Mouse (Mus musculus) midbrain, embryonic 15.5 days (tissue): ENCODE measurements at regions not wholly inside any gene's neighbourhood (a gene's known extent, or its start where the extent isn't known, plus 50 kb on each side); places are given as distances from the start of the nearest gene placed in this dataset.

ENCODE experiments used
- ATAC-seq: fragments of 200-750 bp; cut with Nextera tagmentation; replicated peaks from 2 replicates; pipeline ENCODE4 v1.8.0; 2017; ENCODE audit warnings: moderate TSS enrichment
- H3K27ac ChIP-seq: fragments of 300-500 bp; sonication (generic); 2 replicates; pipeline ENCODE4 v1.5.1; 2015; ENCODE audit warnings: mild to moderate bottlenecking, inconsistent platforms
- H3K27me3 ChIP-seq: fragments of 300-500 bp; sonication (generic); replicated peaks from 2 replicates; pipeline ENCODE4 v1.6.1; 2015; ENCODE audit warnings: inconsistent platforms
- H3K36me3 ChIP-seq: fragments of 300-500 bp; sonication (generic); replicated peaks from 2 replicates; pipeline ENCODE4 v1.6.1; 2015; ENCODE audit warnings: inconsistent platforms
- H3K4me1 ChIP-seq: fragments of 300-500 bp; sonication (generic); 2 replicates; pipeline ENCODE4 v1.6.1; 2015; ENCODE audit warnings: inconsistent platforms
- H3K4me2 ChIP-seq: fragments of 300-500 bp; sonication (generic); 2 replicates; pipeline ENCODE4 v1.6.1; 2015; ENCODE audit warnings: inconsistent platforms, mild to moderate bottlenecking, moderate library complexity
- H3K4me3 ChIP-seq: fragments of 300-500 bp; sonication (generic); 2 replicates; pipeline ENCODE4 v1.5.1; 2015; ENCODE audit warnings: mild to moderate bottlenecking, inconsistent platforms
- H3K9ac ChIP-seq: fragments of 300-500 bp; sonication (generic); 2 replicates; pipeline ENCODE4 v1.6.1; 2015; ENCODE audit warnings: mild to moderate bottlenecking, inconsistent platforms
- H3K9me3 ChIP-seq: fragments of 300-500 bp; sonication (generic); 2 replicates; pipeline ENCODE4 v1.6.1; 2016; ENCODE audit warnings: inconsistent platforms
- WGBS: fragments of 180-500 bp; shearing (Covaris S2); methylation state at CpG from one replicate; pipeline ENCODE4 v1.1.7; 2015; ENCODE audit warnings: mixed read lengths; 5-methylcytosine and 5-hydroxymethylcytosine counted together

DNA sequence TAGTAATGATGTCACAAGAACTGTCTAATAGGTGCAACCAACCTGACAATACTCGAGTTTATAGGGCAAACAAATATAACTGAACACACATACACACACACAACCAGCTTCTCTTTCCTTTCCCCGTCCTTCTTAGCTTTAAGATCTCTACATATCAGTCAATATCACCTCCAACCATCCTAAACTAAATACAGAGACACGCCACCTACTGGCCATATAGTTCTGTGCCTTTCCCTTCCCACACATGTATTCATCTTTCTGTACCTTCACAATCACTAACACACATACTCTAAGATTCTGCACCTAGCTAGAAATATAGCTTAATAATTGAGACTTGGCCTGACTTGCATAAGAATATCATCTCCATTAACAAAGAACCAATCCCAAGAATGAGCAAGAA lies 688.2 kb downstream of the Ntrk3 start:
- no peak for ATAC-seq
- Histone ChIP-seq H3K27ac (no peak overlapping the region), H3K4me2 (no peak overlapping the region), H3K27me3 (no peaks in the 10 kb centered on the region), H3K4me3 (no peak overlapping the region), H3K9ac (no peak overlapping the region), H3K36me3 (no peaks in the 10 kb centered on the region), H3K9me3 (no peaks in the 10 kb centered on the region), H3K4me1 (no peaks in the 10 kb centered on the region)
- WGBS, result 56% methylated on average over 3 of the region's 3 CpGs

DNA sequence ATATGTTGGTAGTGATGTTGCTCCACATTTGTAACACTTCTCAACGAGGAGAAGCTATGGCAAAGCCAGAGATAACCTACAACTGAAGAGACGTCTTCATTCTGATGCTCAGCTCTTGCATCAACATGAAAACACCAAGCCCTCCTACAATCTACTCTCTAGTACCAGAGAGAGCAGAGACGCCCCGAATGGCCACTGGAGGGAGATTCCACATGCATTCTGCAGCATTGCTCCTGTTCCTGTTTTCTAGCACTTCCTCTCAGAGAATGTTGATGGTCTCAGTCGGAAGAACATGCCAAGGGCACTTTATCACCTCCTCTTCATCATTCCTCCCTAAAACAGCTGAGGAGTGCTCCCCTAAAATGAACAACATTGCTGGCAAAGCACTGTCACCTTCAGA lies 692.4 kb downstream of the Ntrk3 start:
- no peaks in the 10 kb centered on the region for H3K9me3 ChIP-seq
- H3K27ac ChIP-seq, result no peak overlapping the region
- no peak overlapping the region for H3K9ac ChIP-seq
- 72% methylated on average over 5 of the region's 5 CpGs for WGBS
- H3K36me3 ChIP-seq, result no peaks in the 10 kb centered on the region
- no peak overlapping the region for H3K4me2 ChIP-seq
- no peaks in the 10 kb centered on the region for H3K27me3 ChIP-seq
- no peak for ATAC-seq
- no peak overlapping the region for H3K4me3 ChIP-seq
- no peaks in the 10 kb centered on the region for H3K4me1 ChIP-seq

DNA sequence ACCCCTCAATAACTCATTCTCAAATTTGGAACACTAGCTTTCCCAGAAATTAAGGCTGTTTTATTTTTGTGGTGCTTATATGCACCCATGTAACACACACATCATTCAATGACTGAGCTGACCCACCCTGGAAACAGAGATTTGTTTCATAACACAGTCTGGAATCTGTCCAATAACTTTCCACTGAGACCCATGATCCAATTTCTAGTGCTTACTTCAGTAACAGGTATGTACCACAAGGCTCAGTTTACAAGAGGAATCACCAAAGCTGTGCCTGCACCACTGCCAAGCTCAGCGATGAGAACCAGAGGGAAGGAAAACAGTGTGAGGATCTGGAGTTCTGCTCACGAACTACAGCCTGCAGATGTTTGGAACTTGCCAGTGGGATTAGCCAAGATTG lies 706.8 kb downstream of the Ntrk3 start:
- H3K9ac ChIP-seq, result no peak overlapping the region
- no peaks in the 10 kb centered on the region for H3K36me3 ChIP-seq
- no peaks in the 10 kb centered on the region for H3K9me3 ChIP-seq
- 79% methylated on average over 2 of the region's 2 CpGs for WGBS
- no peak overlapping the region for H3K27ac ChIP-seq
- H3K4me1 ChIP-seq, result no peaks in the 10 kb centered on the region
- no peak for ATAC-seq
- H3K4me3 ChIP-seq, result no peak overlapping the region
- H3K4me2 ChIP-seq, result no peak overlapping the region
- H3K27me3 ChIP-seq, result no peaks in the 10 kb centered on the region

DNA sequence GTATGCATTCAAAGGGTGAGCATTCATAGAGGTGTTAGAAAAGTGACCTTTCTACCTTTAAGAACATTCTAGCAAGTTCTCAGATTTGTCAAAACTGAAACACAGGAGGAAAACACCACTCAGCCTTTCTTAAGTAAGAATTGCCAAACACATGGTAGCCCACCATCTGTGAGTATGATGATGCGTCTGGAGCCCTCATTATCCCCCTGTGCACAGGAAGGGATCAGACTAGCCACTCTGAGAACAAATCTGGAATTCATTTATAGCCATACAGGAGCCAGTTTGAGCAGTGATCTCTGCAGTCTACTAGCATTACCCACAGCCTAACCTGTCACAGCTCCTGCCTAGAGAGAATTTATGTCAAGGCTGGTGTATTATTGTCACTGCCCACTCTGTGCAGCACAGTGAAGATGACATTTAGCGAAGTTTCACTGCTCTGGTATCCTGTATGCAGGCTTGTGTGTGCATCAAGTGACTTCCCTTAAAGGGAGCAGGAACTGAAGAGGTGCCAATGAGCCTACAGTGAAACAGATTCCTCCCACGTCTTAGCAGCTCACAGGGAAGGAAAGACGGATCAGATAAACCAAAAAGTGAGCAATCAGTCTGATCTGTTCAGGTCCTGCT lies 710.7 kb downstream of the Ntrk3 start:
- Histone ChIP-seq H3K27ac (no peak overlapping the region), H3K27me3 (no peaks in the 10 kb centered on the region), H3K4me1 (no peaks in the 10 kb centered on the region), H3K4me3 (no peak overlapping the region), H3K36me3 (no peaks in the 10 kb centered on the region), H3K9ac (no peak overlapping the region), H3K9me3 (no peaks in the 10 kb centered on the region), H3K4me2 (no peak overlapping the region)
- no peak for ATAC-seq
- WGBS, result 69% methylated on average over 4 of the region's 4 CpGs

DNA sequence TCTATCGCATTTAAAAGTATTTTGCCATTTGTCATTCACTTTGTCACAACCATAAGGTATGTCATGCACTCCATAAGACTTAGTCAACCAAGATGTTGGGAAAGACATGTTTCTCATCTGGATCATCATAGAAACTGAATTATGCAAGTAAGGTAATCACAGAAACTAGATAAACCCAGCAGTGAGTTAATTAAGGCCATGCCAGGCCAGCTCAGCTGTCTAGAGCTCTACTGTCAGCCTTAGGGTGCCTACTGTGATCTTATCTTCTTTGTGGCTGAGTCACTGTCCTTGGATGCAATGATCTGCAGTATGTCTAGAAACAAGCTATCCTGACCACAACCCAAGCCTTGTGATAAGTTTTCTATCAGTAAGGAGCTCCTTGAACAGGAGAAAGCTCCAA lies 714.2 kb downstream of the Ntrk3 start:
- no peaks in the 10 kb centered on the region for H3K9me3 ChIP-seq
- no peak overlapping the region for H3K4me2 ChIP-seq
- H3K4me3 ChIP-seq, result no peak overlapping the region
- no peak overlapping the region for H3K9ac ChIP-seq
- WGBS, result 95% methylated on average over 1 of the region's 1 CpGs
- no peaks in the 10 kb centered on the region for H3K4me1 ChIP-seq
- no peaks in the 10 kb centered on the region for H3K36me3 ChIP-seq
- ATAC-seq, result no peak
- H3K27me3 ChIP-seq, result no peaks in the 10 kb centered on the region
- H3K27ac ChIP-seq, result no peak overlapping the region

DNA sequence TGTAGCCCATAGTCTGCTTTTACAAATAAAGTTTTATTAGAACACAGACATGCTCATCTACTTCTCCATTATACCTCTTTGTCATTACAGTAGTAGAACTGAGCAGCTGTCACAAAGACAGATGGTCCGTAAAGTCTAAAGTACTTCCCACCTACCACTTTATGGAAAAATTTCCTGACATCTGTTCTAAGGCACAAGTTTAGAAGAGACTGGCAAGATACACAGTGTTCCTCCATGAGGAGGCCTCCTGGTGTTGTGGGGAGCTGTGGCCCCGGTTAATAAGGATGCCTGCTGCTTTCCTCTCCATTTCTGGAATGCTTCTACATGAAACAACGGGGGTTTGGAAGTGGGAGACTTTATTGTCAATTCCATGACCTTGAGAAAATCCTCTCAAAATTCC lies 714.7 kb downstream of the Ntrk3 start:
- H3K9ac ChIP-seq, result no peak overlapping the region
- no peak overlapping the region for H3K4me3 ChIP-seq
- no peaks in the 10 kb centered on the region for H3K4me1 ChIP-seq
- H3K4me2 ChIP-seq, result no peak overlapping the region
- H3K27me3 ChIP-seq, result no peaks in the 10 kb centered on the region
- no peaks in the 10 kb centered on the region for H3K9me3 ChIP-seq
- H3K36me3 ChIP-seq, result no peaks in the 10 kb centered on the region
- H3K27ac ChIP-seq, result no peak overlapping the region
- WGBS, result 79% methylated on average over 3 of the region's 3 CpGs
- ATAC-seq, result no peak

DNA sequence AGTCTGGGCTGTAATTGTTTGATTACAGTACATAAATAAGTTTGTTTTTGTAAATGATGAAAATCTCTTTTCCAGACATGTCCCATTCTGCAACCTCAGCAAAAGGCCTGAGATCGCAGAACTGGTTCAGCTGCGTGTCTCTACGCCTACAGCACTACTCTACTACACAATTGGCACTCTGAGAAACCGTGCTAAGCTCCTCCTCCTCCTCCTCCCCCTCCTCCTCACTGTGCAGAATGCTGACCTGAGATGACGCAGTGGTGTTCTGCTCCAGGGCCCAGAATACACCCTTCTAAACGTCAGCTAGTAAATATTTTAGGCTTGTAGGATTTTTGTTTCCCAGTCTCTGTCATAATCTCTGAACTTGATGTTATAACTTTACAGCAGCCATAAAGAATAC lies 724.2 kb downstream of the Ntrk3 start:
- 60% methylated on average over 6 of the region's 6 CpGs for WGBS
- Histone ChIP-seq H3K4me3 (no peak overlapping the region), H3K9ac (no peak overlapping the region), H3K9me3 (no peaks in the 10 kb centered on the region), H3K4me1 (no peaks in the 10 kb centered on the region), H3K4me2 (no peak overlapping the region), H3K36me3 (no peaks in the 10 kb centered on the region), H3K27ac (no peak overlapping the region), H3K27me3 (no peaks in the 10 kb centered on the region)
- ATAC-seq, result no peak

DNA sequence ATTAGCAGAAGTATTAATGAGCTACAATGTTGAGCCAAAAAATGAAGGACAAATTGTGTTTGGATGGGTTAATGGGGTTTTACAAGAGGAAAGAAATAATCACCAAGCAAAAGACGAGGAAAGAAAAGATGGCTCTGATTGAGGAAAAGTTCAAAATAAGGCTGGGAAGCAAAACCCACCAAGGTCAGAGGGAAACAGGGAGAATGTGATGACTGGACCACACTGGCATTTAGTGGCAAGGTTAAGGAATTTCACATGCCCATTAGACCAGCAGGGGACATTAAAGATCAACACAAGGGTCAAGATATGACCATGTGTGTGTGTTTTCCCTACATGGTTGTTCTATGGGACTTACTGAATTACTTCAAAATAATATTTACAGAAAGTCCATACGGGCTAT lies 734.7 kb downstream of the Ntrk3 start:
- Histone ChIP-seq H3K9ac (no peak overlapping the region), H3K27me3 (no peaks in the 10 kb centered on the region), H3K9me3 (no peaks in the 10 kb centered on the region), H3K36me3 (no peaks in the 10 kb centered on the region), H3K27ac (no peak overlapping the region), H3K4me1 (no peaks in the 10 kb centered on the region), H3K4me3 (no peak overlapping the region), H3K4me2 (no peak overlapping the region)
- WGBS, result 84% methylated on average over 2 of the region's 2 CpGs
- ATAC-seq, result no peak

DNA sequence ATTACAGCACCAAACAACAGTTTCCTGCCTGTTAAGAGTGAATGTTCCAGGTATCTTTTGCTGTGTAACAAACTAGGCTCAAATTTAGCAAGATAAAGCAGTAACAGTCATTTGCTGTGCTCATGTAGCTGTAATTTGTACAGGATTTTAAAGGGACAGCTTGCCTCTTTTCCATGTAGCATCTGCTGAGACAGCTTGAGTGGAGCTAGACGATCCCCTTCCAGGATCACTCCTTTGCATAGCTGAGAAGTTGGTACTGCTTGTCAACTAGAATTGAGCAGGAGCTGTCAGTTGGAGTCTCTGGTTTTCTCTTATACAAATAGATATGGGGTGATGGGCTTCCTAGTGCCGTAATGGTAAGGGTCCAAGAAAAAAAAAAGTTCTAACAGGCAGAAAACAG lies 744.0 kb downstream of the Ntrk3 start:
- no peak overlapping the region for H3K9ac ChIP-seq
- no peak overlapping the region for H3K4me3 ChIP-seq
- no peaks in the 10 kb centered on the region for H3K9me3 ChIP-seq
- no peaks in the 10 kb centered on the region for H3K27me3 ChIP-seq
- H3K36me3 ChIP-seq, result no peaks in the 10 kb centered on the region
- no peaks in the 10 kb centered on the region for H3K4me1 ChIP-seq
- no peak overlapping the region for H3K4me2 ChIP-seq
- WGBS, result 66% methylated on average over 2 of the region's 2 CpGs
- H3K27ac ChIP-seq, result no peak overlapping the region
- ATAC-seq, result no peak

DNA sequence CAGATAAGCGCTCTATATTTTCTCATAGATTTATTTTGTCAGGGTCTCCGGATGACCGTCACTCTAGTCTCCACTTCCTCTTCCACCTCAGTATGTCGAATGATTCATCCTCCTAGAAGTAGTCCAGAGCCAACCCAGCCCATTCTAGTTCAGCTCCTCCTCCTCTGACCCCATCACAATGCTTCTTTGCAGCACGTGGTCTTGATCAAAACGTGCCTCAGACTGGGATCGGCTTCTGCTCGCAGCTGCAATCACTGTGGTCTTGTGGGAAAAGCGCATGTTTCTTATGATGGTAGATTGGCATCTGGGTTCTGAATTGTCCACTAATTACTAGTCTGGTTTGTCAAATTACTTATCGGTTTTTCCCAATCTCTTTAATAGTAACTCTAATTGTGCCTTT lies 747.7 kb downstream of the Ntrk3 start:
- Histone ChIP-seq H3K9me3 (no peaks in the 10 kb centered on the region), H3K27me3 (no peaks in the 10 kb centered on the region), H3K4me1 (no peaks in the 10 kb centered on the region), H3K9ac (no peak overlapping the region), H3K27ac (no peak overlapping the region), H3K4me3 (no peak overlapping the region), H3K36me3 (no peaks in the 10 kb centered on the region), H3K4me2 (no peak overlapping the region)
- whole genome bisulfite sequencing, result 64% methylated on average over 10 of the region's 10 CpGs
- ATAC-seq, result no peak

DNA sequence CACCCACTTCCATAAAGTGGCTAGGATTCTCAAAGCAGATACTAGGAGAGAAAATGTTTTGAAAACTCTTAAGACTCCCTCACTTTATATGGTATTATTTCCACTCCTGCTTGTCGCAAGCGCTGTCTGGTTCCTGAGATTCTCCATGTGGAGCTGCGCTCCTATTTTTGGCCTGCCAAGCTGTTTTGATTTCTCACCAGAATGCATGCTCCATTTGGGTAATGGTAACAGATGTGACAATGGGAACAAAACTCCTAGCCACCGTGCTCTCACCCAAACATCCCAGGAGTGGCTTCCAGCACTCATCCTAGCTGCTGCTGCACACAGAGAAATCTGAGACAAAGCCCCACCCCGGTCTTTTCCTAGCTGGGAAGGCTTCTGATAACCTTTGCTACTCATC lies 749.6 kb downstream of the Ntrk3 start:
- no peaks in the 10 kb centered on the region for H3K36me3 ChIP-seq
- H3K9ac ChIP-seq, result no peak overlapping the region
- H3K4me2 ChIP-seq, result no peak overlapping the region
- no peaks in the 10 kb centered on the region for H3K9me3 ChIP-seq
- H3K27ac ChIP-seq, result no peak overlapping the region
- H3K4me3 ChIP-seq, result no peak overlapping the region
- H3K4me1 ChIP-seq, result no peaks in the 10 kb centered on the region
- 77% methylated on average over 5 of the region's 5 CpGs for WGBS
- no peaks in the 10 kb centered on the region for H3K27me3 ChIP-seq
- ATAC-seq, result no peak

DNA sequence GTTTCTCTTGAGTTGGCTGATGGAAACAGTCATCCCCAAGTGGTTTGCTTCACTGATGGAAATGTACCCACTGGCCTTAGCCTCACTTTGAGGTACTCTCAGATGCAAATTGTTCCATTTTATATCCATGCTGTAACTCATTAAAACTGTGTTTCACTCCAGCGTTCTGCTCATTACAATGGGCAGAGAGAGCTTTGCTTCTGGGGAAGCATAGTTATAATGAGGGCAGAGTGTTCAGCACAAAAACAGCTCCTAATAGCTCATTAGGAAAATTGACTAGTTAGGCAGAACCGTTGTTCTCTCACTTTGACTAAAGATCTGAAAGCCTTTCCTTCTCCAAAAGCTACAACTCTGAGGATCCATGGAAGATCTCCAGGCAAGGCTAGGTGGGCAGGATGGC lies 771.2 kb downstream of the Ntrk3 start:
- Histone ChIP-seq H3K4me3 (no peak overlapping the region), H3K36me3 (no peaks in the 10 kb centered on the region), H3K9ac (no peak overlapping the region), H3K4me1 (no peaks in the 10 kb centered on the region), H3K9me3 (no peaks in the 10 kb centered on the region), H3K27me3 (no peaks in the 10 kb centered on the region), H3K4me2 (no peak overlapping the region), H3K27ac (no peak overlapping the region)
- WGBS, result 61% methylated on average over 2 of the region's 2 CpGs
- ATAC-seq, result no peak

DNA sequence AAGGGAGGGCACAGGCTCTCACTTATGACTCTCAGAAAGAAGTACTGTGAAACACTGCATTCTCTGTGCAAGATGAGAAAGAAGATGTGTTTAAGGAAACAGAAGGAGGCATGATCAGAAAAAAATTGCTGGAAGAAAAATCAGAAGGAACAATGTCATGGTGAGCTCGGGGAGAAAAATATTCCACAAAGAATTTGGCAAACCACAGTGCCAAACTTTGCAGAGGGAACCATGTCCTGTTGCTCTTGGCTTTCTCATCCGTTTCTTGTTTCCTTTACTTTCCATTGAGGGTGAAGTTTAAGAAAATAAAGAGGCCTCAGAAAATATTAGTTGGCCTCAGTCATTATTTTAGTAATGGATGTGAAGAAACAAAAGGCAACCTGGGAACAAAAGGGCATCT lies 804.4 kb downstream of the Ntrk3 start:
- no peak for ATAC-seq
- H3K9me3 ChIP-seq, result no peaks in the 10 kb centered on the region
- no peaks in the 10 kb centered on the region for H3K27me3 ChIP-seq
- H3K9ac ChIP-seq, result no peak overlapping the region
- H3K27ac ChIP-seq, result no peak overlapping the region
- 72% methylated on average over 2 of the region's 2 CpGs for WGBS
- no peaks in the 10 kb centered on the region for H3K36me3 ChIP-seq
- H3K4me2 ChIP-seq, result no peak overlapping the region
- H3K4me1 ChIP-seq, result peaks cover 3% of the 10 kb centered on the region; the same call in 1 of the 2 replicates
- no peak overlapping the region for H3K4me3 ChIP-seq
